Mouse (Mus musculus): Measurements from ENCODE around the gene Abhd16b.

The Abhd16b gene

GRCm38 (mm10) chr2:181484456-181485233, 8.4 kb upstream of the Abhd16b start:
- intact Hi-C loops (cut with DNase I) = loop anchor here (5.0 kb wide), 1 partner anchor 72 kb away; no protein-coding TSS in a partner anchor

GRCm38 (mm10) chr2:181485741-181486140, 7.3 kb upstream of the Abhd16b start:
- intact Hi-C loops (cut with DNase I) = no loop called here

DNA sequence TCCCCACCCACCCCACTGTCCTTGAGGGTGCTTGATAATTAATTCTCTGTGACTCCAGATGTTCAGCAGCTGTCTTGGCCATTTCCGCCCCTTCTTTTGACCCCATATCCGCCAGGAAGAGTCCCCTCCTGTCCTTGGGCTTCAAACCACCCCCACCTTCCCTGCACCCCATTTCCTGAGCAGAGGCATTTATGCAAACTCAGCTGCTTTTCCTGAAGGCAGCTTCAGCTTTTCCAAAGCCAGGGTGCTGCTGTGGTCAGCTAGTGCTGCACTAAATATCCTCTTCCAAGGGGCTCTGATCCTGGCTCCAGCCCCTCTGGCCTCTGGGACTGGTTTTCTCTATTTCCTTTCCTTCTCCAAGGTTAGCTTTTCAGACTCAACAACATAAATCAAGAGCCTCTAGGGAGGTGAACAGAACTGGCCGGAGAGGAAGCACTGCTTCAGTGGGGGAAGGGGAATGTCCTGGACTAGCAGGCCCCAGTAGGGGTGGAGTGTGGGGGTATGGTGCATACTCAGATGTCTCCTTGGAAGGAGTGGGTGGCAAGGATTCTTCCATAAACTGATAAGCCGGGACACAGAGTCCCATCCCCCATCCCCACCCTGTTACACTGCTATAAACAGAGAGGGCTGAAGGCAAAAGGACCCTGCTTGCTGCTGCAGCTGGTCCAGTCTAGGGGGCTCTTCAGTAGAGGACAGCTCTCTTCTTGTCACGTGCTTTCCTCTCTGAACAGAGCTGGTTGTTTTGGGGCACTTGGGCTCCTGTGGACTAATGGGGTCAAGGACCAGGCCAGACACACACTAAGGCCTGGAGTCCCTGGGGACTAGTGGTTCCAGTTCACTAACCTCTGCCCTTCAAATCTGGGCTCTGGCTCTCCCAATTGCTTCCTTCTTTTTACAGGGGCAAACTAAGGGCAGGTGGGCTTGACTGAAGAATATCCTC, 5.4 kb upstream of the Abhd16b start:
- intact Hi-C loops (cut with DNase I) = no loop called here

DNA sequence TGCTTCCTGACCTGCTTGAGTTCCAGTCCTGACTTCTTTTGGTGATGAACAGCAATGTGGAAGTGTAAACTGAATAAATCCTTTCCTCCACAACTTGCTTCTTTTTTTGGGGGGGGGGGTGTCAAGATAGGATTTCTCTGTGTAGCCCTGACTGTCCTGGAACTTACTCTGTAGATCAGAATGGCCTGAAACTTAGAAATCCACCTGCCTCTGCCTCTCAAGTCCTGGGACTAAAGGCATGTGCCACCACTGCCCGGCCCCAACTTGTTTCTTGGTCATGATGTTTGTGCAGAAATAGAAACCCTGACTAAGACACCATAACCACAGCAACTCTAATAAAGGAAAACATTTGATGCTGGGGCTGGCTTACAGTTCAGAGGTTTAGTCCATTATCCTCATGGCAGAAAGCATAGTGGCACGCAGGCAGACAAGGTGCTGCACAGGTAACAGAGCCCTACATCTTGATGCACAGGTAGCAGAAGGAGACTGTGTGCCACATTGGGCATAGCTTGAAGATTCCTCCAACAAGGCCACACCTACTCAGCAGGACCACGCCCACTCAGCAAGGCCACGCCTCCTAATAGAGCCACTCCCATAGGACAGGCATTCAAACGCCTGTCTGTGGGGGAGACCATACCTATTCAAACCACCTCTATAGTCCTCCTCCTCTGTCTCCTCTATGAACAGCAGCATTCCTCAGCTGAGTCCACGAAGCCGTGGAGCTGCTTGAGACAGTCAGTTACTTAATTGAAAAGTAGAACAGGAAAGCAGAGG, 1.4 kb upstream of the Abhd16b start:
- intact Hi-C loops (cut with DNase I) = loop anchor here (5.0 kb wide), 1 partner anchor 34 kb away; the partner anchor contains the start of gene Zbtb46

DNA sequence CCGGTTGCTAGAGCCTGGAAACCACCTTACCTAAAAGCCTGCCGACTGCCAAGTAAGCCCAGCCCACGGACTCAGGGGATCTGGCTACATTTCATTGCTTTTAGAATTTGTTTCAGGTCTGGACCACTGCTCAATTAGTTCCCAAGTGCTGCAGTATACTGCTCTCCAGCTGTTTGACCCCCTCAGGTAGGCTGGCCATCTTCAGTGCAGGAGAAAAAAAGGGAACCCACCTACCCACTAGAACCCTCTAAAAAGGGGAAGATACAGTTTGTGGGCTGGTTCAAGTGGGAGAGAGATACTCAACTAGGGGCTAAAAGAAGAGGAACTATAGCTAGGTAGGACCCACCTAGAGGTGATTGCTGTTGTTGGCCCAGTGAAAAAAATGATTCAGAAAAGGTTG, 800 bp upstream of the Abhd16b start:
- intact Hi-C loops (cut with DNase I) = loop anchor here (5.0 kb wide), 1 partner anchor 35 kb away; the partner anchor contains the start of gene Zbtb46

GRCm38 (mm10) chr2:181494266-181494945, 1.4 kb downstream of the Abhd16b start:
- intact Hi-C loops (cut with DNase I) = loop anchor here (5.0 kb wide), 1 partner anchor 37 kb away; the partner anchor contains the start of gene Zbtb46

DNA sequence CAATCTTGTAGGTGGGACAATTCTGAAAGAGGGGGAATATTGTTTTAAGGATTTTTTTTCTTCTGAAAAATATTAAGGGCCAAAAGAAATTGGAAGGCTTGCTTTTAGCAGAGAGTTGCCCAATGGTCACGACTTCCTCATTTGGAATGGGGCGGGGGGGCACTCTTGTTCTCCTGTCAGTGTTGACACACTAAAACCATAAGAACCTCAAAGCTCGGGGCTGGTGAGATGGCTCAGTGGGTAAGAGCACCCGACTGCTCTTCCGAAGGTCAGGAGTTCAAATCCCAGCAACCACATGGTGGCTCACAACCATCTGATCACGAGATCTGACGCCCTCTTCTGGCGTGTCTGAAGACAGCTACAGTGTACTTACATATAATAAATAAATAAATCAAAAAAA, 2.8 kb downstream of the Abhd16b start:
- intact Hi-C loops (cut with DNase I) = loop anchor here (5.0 kb wide), 2 partner anchors 84 to 104 kb away; no protein-coding TSS in a partner anchor

- intact Hi-C loops (cut with DNase I) = loop anchor here (5.0 kb wide), 2 partner anchors 84 to 104 kb away; no protein-coding TSS in a partner anchor
These were observed 3.3 kb downstream of the Abhd16b start for GRCm38 (mm10) chr2:181496281-181496680.

DNA sequence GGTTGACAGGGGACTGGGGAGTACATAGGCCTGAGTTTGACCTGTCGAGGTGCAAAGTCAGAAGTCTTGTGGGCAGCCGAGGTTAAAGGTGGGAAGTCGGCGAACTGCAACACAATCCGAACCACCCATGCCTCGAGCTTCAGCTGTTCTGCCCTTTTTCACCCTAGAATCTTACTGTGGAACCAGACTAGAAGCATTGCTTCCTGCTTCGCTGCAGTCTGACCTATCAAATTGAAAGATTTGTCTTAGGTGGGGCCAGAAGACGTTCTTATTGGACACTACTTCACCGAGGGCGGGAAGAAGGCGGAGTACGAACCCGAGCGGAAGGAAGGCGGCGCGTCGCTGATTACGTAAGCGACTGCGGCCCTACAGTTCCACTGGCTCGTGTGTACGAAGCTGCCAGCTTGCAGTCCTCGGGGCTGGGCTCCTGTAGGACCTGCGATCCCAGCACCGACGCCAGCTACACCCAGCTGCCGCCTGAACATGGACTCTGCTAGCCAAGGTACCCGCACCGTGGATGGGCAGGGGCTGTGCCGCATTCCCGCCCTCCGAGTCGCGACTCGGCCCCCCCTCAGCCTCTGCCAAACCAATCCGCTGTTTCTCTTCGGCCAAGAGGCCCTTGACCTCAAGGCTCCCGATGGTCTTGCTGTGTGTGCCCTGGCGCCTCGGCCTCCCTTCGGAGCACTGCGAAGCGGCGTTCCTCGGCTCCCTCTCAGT, 4.0 kb downstream of the Abhd16b start, which contains the start of gene Tpd52l2:
Gene Tpd52l2 (plus strand): TSS at position 312 of the 717 bp plus-strand sequence.
- intact Hi-C loops (cut with DNase I) = loop anchor here (5.0 kb wide), 2 partner anchors 85 to 105 kb away; no protein-coding TSS in a partner anchor

DNA sequence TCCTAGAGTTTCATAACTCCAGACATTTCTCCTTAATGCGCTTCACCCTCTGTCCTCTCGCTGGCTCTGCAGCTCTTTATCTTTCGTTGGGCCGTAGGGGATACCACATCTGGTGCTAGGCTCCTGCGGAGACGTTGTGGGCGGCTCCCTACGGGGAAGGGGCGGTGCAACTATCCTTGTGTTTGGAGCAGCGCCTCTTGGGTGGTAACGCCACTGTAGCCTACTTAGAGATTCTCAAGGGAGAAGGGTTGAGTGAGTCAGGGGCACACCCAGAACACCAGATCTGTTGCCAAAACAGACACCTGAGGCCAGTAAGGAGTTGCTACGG, 4.5 kb downstream of the Abhd16b start:
- intact Hi-C loops (cut with DNase I) = loop anchor here (5.0 kb wide), 2 partner anchors 85 to 105 kb away; no protein-coding TSS in a partner anchor

- intact Hi-C loops (cut with DNase I) = loop anchor here (5.0 kb wide), 2 partner anchors 86 to 106 kb away; no protein-coding TSS in a partner anchor
These were observed 5.6 kb downstream of the Abhd16b start for GRCm38 (mm10) chr2:181498644-181499043.

DNA sequence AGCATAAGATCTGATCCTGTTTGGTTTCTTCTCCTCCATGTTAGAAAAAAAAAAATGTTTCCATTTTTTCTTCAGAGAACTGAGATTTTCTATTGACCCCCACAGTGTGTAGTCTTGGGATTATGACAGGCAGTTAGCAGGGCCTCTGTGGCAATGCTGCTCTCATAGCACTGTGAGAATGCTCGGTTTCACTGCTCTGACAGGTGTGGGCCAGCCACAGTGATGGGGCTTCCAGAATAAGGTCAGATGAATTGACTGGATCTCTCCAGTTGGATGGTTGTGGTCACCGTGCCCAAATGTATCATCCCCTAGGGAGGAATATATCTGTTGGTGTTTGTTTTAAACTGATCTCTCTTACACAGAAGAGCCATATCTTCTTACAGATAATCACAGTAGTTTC, 16.2 kb downstream of the Abhd16b start:
- intact Hi-C loops (cut with DNase I) = no loop called here

DNA sequence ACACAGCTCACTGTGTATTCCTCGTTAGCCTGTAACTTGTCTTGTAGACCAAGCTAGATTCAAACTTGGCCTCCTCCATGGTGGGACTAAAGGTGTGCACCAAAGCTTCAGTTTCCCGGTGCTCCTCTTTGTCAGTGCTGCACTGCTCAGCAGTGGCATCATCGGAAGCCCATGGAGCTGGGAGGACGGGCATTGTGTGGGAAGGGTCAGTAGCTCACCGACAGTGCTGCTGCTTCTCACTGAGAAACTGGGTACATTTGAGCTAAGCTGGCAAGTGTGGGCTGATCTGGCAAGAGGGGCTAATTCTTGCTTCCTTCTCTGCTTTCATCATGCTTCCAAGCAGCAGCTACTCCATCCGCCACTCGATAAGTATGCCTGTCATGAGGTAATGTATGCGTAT, 18.2 kb downstream of the Abhd16b start:
- intact Hi-C loops (cut with DNase I) = no loop called here

GRCm38 (mm10) chr2:181519201-181519600, 26.2 kb downstream of the Abhd16b start:
- intact Hi-C loops (cut with DNase I) = no loop called here

- intact Hi-C loops (cut with DNase I) = loop anchor here (10.0 kb wide), 1 partner anchor 54 kb away; no protein-coding TSS in a partner anchor
These were observed 27.3 kb downstream of the Abhd16b start, which contains the start of gene Dnajc5 for GRCm38 (mm10) chr2:181520118-181520935. Gene Dnajc5 (plus strand): TSS chr2:181520485.

- intact Hi-C loops (cut with DNase I) = loop anchor here (10.0 kb wide), 1 partner anchor 54 kb away; no protein-coding TSS in a partner anchor
These were observed 27.9 kb downstream of the Abhd16b start for GRCm38 (mm10) chr2:181520936-181521227.

DNA sequence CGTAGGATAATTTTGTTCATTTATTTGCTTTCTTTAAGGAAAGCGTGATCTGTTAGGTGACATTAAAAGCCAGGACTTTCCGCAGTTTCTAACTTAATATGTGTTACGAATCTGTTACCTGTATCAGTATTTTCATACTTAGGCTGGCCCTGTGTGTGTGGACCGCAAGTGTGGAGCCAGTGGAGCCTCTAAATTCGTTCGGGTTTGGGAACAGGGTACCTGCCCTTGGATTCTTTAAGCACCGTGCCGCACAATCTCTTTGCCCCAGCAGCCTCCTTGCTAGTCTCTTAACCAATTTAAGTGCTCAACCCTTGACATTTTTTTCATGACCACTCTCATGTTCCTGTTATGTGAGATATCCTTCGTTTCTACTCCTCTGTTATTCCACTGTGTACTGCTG, 28.5 kb downstream of the Abhd16b start:
- intact Hi-C loops (cut with DNase I) = loop anchor here (10.0 kb wide), 1 partner anchor 53 kb away; no protein-coding TSS in a partner anchor

DNA sequence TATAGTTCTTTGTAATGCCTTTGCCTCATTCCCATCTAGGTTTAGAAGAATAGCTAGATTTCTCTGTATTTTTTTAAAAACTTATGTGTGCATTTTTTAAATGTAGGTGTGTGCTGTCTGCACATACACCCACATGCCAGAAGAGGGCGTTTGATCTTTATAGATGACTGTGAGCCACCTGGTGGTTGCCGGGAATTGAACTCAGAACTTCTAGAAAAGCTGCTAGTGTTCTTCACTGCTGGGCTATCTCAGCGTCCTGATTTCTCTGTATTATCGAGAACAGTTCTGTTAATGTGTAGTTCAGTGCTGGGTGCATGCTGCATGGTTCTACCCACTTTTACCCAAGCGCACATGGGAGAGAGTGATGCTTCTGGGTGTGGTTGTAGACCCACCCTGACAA, 29.8 kb downstream of the Abhd16b start:
- intact Hi-C loops (cut with DNase I) = loop anchor here (10.0 kb wide), 1 partner anchor 52 kb away; no protein-coding TSS in a partner anchor

Measured in adrenal gland (tissue).